Mouse (Mus musculus): ENCODE measurements at regions not wholly inside any gene's neighbourhood (a gene's known extent, or its start where the extent isn't known, plus 50 kb on each side); places are given as distances from the start of the nearest gene placed in this dataset.

DNA sequence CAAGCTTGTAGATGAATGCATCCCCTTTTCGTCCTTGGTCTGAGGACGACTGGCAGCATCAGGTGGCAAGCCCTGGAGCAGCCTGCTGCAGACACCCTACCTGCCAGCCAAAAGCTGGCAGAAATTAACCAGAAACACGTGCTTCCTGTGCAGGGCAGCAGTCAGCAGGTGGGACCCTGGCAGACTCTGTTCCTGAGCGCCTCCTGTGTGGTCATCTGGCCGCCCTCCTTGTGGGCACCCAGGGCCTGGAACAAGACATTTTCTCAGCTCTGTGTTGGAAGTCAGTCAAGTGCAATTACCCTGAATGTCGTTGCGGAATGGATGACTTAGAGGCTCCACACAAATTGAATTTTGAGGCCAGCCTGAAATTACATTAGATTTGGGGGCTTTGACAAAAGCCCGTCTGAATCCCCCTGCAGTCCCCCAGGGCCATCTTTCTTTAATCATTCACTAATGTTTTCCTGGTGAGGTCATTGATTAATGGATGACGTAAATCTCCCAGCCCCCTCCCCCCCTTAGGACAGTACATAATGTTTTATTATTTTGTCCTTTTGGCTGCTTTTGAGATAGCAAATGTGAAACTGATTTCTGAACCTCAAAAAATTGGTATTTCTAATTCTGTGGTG is 91.8 kb upstream of the Hhip start:
- WGBS, result 35% methylated on average over 9 of the region's 9 CpGs
- Histone ChIP-seq H3K27me3 (ENCODE audit: low read depth, poor library complexity, severe bottlenecking) (no peaks in the 10 kb centered on the region), H3K4me3 (no peak overlapping the region), H3K27ac (no peak overlapping the region), H3K4me1 (peaks cover 11% of the 10 kb centered on the region), H3K9me3 (replicated peaks) (no peaks in the 10 kb centered on the region), H3K36me3 (no peaks in the 10 kb centered on the region)
- DNase-seq (ENCODE audit: low spot score), result peak; percentile 45

DNA sequence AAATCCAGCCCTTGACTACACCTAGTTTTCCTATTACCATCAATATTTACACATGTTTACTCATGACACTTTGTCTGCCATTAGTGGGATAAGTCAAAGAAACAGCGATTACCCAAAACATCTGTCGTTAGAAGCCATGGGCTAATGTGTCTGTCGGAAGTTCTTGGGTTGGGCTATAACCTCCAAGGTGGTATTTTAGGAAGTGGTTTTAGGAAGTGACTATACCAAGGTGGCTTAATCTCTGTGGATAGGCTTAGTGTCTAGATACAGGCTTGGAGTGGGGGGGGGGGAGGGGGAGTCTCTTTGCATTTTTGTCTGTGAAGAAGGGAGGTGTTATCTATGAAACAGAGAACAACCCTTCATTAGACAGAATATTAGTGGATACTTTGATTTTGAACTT is 90.1 kb upstream of the Hhip start:
- Histone ChIP-seq H3K36me3 (no peaks in the 10 kb centered on the region), H3K4me3 (no peak overlapping the region), H3K4me1 (peaks cover 11% of the 10 kb centered on the region), H3K9me3 (replicated peaks) (no peaks in the 10 kb centered on the region), H3K27me3 (ENCODE audit: low read depth, poor library complexity, severe bottlenecking) (no peaks in the 10 kb centered on the region), H3K27ac (no peak overlapping the region)
- DNase-seq (ENCODE audit: low spot score), result no peak
- WGBS, result 89% methylated on average over 3 of the region's 3 CpGs

DNA sequence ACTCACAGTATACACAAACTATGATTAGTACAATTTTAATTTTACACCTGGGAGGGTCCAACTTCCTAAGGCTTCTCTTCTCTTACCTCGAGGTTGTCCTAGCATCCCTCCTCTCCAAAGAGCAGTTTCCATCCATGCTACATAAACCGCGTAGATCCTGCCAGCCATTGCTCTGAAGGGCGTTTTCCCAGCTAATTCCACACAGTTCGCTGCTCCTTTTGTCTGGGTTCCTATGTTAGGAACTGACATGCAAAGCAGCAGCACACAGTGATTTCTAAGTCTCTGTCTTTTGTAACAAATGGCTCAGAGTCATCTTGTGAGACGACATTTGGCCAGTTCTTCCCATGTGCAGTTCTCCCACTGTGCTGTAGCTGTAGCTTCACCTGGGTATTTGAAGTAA is 80.7 kb upstream of the Hhip start:
- no peak for DNase-seq (ENCODE audit: low spot score)
- 84% methylated on average over 6 of the region's 6 CpGs for WGBS
- Histone ChIP-seq H3K4me3 (no peak overlapping the region), H3K27me3 (ENCODE audit: low read depth, poor library complexity, severe bottlenecking) (no peaks in the 10 kb centered on the region), H3K4me1 (no peaks in the 10 kb centered on the region), H3K9me3 (replicated peaks) (no peaks in the 10 kb centered on the region), H3K36me3 (no peaks in the 10 kb centered on the region), H3K27ac (no peak overlapping the region)

- Histone ChIP-seq H3K27me3 (ENCODE audit: low read depth, poor library complexity, severe bottlenecking) (no peaks in the 10 kb centered on the region; the same call in none of the 2 replicates), H3K27ac (no peak overlapping the region), H3K4me1 (peaks cover 20% of the 10 kb centered on the region), H3K36me3 (no peaks in the 10 kb centered on the region), H3K4me3 (no peak overlapping the region), H3K9me3 (replicated peaks) (no peaks in the 10 kb centered on the region)
- WGBS, result 87% methylated on average over 3 of the region's 3 CpGs
- DNase-seq (ENCODE audit: low spot score), result no peak
Measured at GRCm38 (mm10) chr8:80120378-80120965, 62.7 kb upstream of the Hhip start.

- DNase-seq (ENCODE audit: low spot score), result no peak
- Histone ChIP-seq H3K27ac (no peak overlapping the region), H3K9me3 (replicated peaks) (no peaks in the 10 kb centered on the region), H3K4me3 (no peak overlapping the region), H3K27me3 (ENCODE audit: low read depth, poor library complexity, severe bottlenecking) (no peaks in the 10 kb centered on the region; the same call in none of the 2 replicates), H3K36me3 (no peaks in the 10 kb centered on the region), H3K4me1 (peaks cover 12% of the 10 kb centered on the region)
- 36% methylated on average over 4 of the region's 4 CpGs for WGBS
Measured at GRCm38 (mm10) chr8:80117328-80117727, 59.5 kb upstream of the Hhip start.
